Mouse (Mus musculus) C2C12 (cell line): Measurements from ENCODE around the gene Lin37. TPM values are rescaled to one million over a fixed set of nuclear protein-coding genes. Genes with fewer than 3 reads are reported as not detected.

Experiments used
- H3K27me3 ChIP-seq: one replicate; pipeline ENCODE4 v1.6.1; 2011; ENCODE audit not compliant: control insufficient read depth, insufficient read depth, insufficient read length
- H3K36me3 ChIP-seq: one replicate; pipeline ENCODE4 v1.6.1; 2011; ENCODE audit not compliant: control insufficient read depth, insufficient read depth
- H3K4me3 ChIP-seq: one replicate; pipeline ENCODE4 v1.5.1; 2011; ENCODE audit warnings: mild to moderate bottlenecking, control low read depth; ENCODE audit not compliant: poor library complexity, insufficient read depth, severe bottlenecking
- H3K79me2 ChIP-seq: one replicate; pipeline ENCODE4 v1.6.1; 2011; ENCODE audit not compliant: control insufficient read depth, insufficient read depth
- H3K79me3 ChIP-seq: one replicate; pipeline ENCODE4 v1.6.1; 2011; ENCODE audit warnings: low read depth, control low read depth
- H3ac ChIP-seq: one replicate; pipeline ENCODE3; 2011; ENCODE audit warnings: low read depth; ENCODE audit not compliant: control insufficient read depth, insufficient read length
- CEBPB ChIP-seq: IDR thresholded peaks from one replicate; pipeline ENCODE4 v1.6.1; 2011; ENCODE audit warnings: low read depth, mild to moderate bottlenecking, control low read depth, moderate library complexity
- CTCF ChIP-seq: IDR thresholded peaks from one replicate; pipeline ENCODE4 v1.5.1; 2011; ENCODE audit not compliant: control insufficient read depth, insufficient read depth, insufficient read length
- FOSL1 ChIP-seq: IDR thresholded peaks from one replicate; pipeline ENCODE4 v1.8.0; 2011; ENCODE audit warnings: mild to moderate bottlenecking, low read length; ENCODE audit not compliant: poor library complexity, insufficient read depth, severe bottlenecking
- MAX ChIP-seq: IDR thresholded peaks from one replicate; pipeline ENCODE4 v1.6.1; 2011; ENCODE audit warnings: mild to moderate bottlenecking, control low read depth
- MYOD1 ChIP-seq: IDR thresholded peaks from one replicate; pipeline ENCODE4 v1.6.1; 2011; ENCODE audit warnings: low read depth; ENCODE audit not compliant: control insufficient read depth, insufficient read length
- MYOG ChIP-seq: IDR thresholded peaks from one replicate; pipeline ENCODE4 v1.6.1; 2011; ENCODE audit not compliant: control insufficient read depth, insufficient read length; ENCODE audit errors: extremely low read depth
- USF1 ChIP-seq: IDR thresholded peaks from one replicate; pipeline ENCODE4 v1.6.1; 2011; ENCODE audit warnings: low read depth, mild to moderate bottlenecking, control low read depth, moderate library complexity
- polyA plus RNA-seq: library from polyadenylated mRNA; unstranded; fragments of >200 nt; fragmentation: generic; extraction: Trizol; gene quantifications from one replicate; pipeline ENCODE4 v1.2.1, GENCODE M21; 2012; ENCODE audit warnings: missing spikeins

The Lin37 gene
- polyA plus RNA-seq, 1 experiment = 38.4 TPM

GRCm38 (mm10) chr7:30594510-30595024 lies 34.9 kb upstream of the Lin37 start:
- H3K4me3 ChIP-seq = no peak overlapping the region
- no peaks in the 10 kb centered on the region for H3K36me3 ChIP-seq
- no peak overlapping the region for H3ac ChIP-seq
- H3K79me3 ChIP-seq = no peaks in the 10 kb centered on the region
- H3K79me2 ChIP-seq = no peaks in the 10 kb centered on the region
- TF ChIP-seq FOSL1 (no peak), CTCF (no peak), MYOD1 (no peak), MYOG (no peak)
- H3K27me3 ChIP-seq = peaks cover 37% of the 10 kb centered on the region

DNA sequence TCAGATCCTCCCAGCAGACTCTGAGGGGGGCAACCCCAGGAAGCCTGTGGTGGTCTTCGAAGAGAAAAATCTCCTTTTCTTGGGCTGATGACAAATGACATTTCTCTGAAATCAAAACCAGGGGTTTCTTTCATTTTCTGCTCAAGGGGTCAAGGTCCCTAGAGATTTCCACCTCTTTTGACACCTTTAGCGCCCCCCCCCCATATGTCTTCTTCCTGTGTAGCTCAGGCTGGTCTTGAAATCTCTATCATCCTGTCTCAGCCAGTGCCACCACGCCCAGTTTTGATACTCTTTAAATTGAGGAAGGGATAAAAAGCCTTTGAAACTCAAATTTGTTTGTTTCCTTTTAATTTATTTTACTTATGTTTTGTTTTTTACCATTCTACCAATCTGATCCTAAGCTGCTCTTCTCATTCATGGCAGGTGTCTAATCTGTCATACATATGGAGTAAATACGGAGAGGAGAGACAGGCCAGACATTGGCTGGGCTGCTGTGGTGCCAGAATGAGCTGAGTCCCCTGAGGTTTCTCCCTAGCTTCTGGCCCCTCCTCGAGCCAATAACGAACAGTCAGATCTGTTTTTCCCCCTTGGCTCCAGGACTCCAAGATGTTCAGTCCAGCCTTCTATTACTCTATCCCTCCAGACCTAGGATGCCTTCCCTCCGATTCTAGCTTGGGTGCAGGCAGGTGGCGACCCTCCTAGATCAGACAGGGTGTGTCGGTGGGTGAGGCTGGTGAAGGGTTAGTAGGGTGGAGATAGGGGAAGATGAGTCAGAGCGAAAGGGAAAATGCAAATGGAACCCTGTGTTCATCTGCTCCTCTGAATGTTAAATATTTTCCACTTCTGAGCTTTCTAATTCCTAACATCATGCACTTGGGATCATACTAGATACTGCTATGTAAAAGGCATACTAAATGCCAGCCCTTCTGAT lies 34.2 kb upstream of the Lin37 start:
- no peak overlapping the region for H3K4me3 ChIP-seq
- TF ChIP-seq USF1 (no peak), MYOD1 (no peak), MYOG (no peak), CTCF (no peak), FOSL1 (no peak), MAX (no peak), CEBPB (no peak)
- no peak overlapping the region for H3ac ChIP-seq
- peaks cover 33% of the 10 kb centered on the region for H3K27me3 ChIP-seq
- no peaks in the 10 kb centered on the region for H3K36me3 ChIP-seq
- no peaks in the 10 kb centered on the region for H3K79me3 ChIP-seq
- H3K79me2 ChIP-seq = no peaks in the 10 kb centered on the region

DNA sequence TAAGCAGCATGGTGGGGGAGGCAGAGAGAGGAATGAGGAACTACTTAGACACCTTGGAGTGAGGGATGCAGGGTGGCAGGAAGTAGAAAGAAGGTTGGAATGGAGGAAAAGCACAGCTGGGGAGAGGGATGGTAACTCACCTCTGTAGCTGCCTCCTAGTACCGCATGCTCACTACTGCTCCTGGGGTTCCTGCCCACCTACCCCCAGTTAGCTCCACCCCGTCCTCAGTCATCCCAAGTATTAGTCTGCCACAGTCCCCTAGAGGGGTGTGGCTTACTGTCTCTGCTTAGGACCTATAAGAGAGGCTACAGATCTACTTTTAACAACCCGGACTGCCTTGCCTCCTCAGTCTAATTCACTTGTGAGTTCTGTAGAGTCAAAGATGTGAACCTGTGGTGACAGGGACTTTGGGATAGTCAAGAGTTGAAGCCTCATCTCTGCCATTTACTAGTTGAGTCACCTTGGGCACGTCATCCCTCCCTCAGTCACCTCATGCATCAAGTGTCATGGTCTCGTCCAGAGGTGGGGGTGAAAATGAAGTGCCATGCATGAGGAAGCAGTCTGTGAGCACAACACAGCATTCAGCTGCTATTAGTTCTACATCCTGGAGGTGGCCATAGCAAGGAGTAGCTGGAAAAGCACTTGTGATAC lies 33.3 kb upstream of the Lin37 start:
- Histone ChIP-seq H3K79me2 (peaks cover 6% of the 10 kb centered on the region), H3K4me3 (no peak overlapping the region), H3K27me3 (peaks cover 24% of the 10 kb centered on the region), H3K36me3 (no peaks in the 10 kb centered on the region), H3ac (no peak overlapping the region), H3K79me3 (peaks cover 3% of the 10 kb centered on the region)
- TF ChIP-seq CEBPB (no peak), CTCF (no peak), USF1 (no peak), MYOG (no peak), FOSL1 (no peak), MYOD1 (no peak), MAX (no peak)

DNA sequence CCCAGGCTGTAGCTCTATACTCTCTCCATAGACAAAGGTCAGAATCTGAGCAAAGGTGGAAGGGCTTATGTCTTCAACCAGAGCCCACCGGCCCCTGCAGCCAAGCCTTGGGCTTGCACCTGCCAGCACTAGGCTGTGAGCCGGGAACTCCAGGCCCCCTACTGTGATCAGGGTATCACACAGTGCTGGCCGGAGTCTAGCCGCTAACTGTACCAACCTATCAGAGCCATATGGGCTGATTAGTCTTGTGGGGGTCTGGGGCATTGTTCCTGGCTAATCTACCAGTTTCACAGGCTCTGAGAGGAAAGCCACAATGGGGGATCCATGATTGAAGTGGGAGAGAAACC lies 31.9 kb upstream of the Lin37 start:
- no peak overlapping the region for H3ac ChIP-seq
- H3K79me2 ChIP-seq = peaks cover 19% of the 10 kb centered on the region
- no peaks in the 10 kb centered on the region for H3K36me3 ChIP-seq
- peaks cover 11% of the 10 kb centered on the region for H3K27me3 ChIP-seq
- H3K4me3 ChIP-seq = no peak overlapping the region
- H3K79me3 ChIP-seq = peaks cover 16% of the 10 kb centered on the region
- TF ChIP-seq CEBPB = no peak
- no peak for TF ChIP-seq MAX
- TF ChIP-seq MYOG = no peak
- TF ChIP-seq FOSL1 = no peak
- no peak for TF ChIP-seq MYOD1
- no peak for TF ChIP-seq USF1
- TF ChIP-seq CTCF = no peak

DNA sequence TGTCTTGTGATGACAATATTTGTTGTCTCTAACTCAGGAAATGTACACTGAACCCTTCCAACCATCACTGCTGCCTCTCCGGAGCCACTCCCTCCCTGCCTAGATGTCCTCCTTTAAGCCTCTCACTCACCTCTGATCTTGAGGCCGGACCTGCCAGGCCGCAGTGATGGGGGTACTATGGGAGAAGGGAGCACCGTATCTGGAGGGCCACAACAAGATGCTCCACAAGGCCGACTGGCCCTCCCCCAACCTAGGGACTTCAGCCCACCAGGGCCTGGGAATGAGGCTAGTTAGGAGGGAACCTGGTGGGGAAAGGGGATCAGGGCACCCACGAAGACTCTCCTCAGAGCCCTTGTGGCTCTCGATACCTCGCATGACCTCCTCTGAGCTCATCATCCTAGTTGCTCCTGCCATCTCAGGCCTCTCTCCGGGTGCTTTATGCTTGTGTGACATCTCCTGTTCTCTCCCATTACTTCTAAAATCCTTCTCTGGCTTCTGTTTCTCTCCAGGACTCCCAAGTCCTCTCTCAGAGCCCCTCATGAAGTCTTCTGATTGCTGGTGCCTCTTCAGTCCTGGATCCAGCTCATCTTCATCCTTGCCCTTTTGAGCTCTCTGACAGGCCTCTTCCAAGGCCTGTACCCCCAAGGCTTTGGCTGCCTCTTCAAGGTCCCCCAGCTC lies 31.4 kb upstream of the Lin37 start:
- no peak for TF ChIP-seq MAX
- TF ChIP-seq MYOG = no peak
- TF ChIP-seq CEBPB = no peak
- no peak for TF ChIP-seq MYOD1
- no peak for TF ChIP-seq CTCF
- TF ChIP-seq USF1 = no peak
- TF ChIP-seq FOSL1 = no peak
- Histone ChIP-seq H3ac (no peak overlapping the region), H3K79me2 (peaks cover 24% of the 10 kb centered on the region), H3K79me3 (peaks cover 19% of the 10 kb centered on the region), H3K27me3 (peaks cover 11% of the 10 kb centered on the region), H3K4me3 (no peak overlapping the region), H3K36me3 (peaks cover 3% of the 10 kb centered on the region)
